Mouse (Mus musculus) liver, embryonic 11.5 days (tissue): ENCODE measurements around the gene Olfr1423. TPM values are rescaled to one million over a fixed set of nuclear protein-coding genes. Genes with fewer than 3 reads are reported as not detected.
"Not testable (repeated sequence)": the region's sequence is repeated elsewhere in the genome, so short reads cannot be mapped to it uniquely, and the experiment has no call there.

Experiments
- ATAC-seq: fragments of 200-750 bp; cut with Nextera tagmentation; replicated peaks from 2 replicates; pipeline ENCODE4 v1.8.0; 2017; ENCODE audit warnings: moderate number of reproducible peaks, mild to moderate bottlenecking, moderate TSS enrichment, moderate library complexity; ENCODE audit not compliant: low FRiP score
- DNase-seq: peaks from one replicate; pipeline ENCODE4 v3.0.0-alpha.2; 2017; ENCODE audit warnings: low spot score
- H3K27ac ChIP-seq: fragments of 300-500 bp; sonication (generic); 2 replicates; pipeline ENCODE4 v1.5.1; 2014; ENCODE audit warnings: mild to moderate bottlenecking, low read depth, low read length, control low read depth
- H3K27me3 ChIP-seq: fragments of 300-500 bp; sonication (generic); replicated peaks from 2 replicates; pipeline ENCODE4 v1.6.1; 2014; ENCODE audit warnings: low read length, mixed read lengths; ENCODE audit not compliant: control insufficient read depth, insufficient read depth
- H3K36me3 ChIP-seq: fragments of 300-500 bp; sonication (generic); 2 replicates; pipeline ENCODE4 v1.6.1; 2014; ENCODE audit warnings: mild to moderate bottlenecking, low read length, moderate library complexity, mixed read lengths; ENCODE audit not compliant: control insufficient read depth, insufficient read depth
- H3K4me1 ChIP-seq: fragments of 300-500 bp; sonication (generic); replicated peaks from 2 replicates; pipeline ENCODE4 v1.6.1; 2014; ENCODE audit warnings: low read length, mixed read lengths; ENCODE audit not compliant: control insufficient read depth, insufficient read depth
- H3K4me2 ChIP-seq: fragments of 300-500 bp; sonication (generic); 2 replicates; pipeline ENCODE4 v1.6.1; 2014; ENCODE audit warnings: mild to moderate bottlenecking, control low read depth, moderate library complexity
- H3K4me3 ChIP-seq: fragments of 300-500 bp; sonication (generic); 2 replicates; pipeline ENCODE4 v1.5.1; 2014; ENCODE audit warnings: low read depth, low read length, control low read depth
- H3K9ac ChIP-seq: fragments of 300-500 bp; sonication (generic); 2 replicates; pipeline ENCODE4 v1.6.1; 2014; ENCODE audit warnings: low read depth, low read length, control low read depth
- H3K9me3 ChIP-seq: fragments of 300-500 bp; sonication (generic); 2 replicates; pipeline ENCODE4 v1.6.1; 2016; ENCODE audit warnings: low read length, inconsistent platforms, mixed read lengths; ENCODE audit not compliant: control insufficient read depth
- WGBS: fragments of 180-500 bp; shearing (Covaris S2); extraction: QIAGEN DNeasy Blood & Tissue Kit; methylation state at CpG from one replicate; pipeline ENCODE4 v1.1.7; 2014; 5-methylcytosine and 5-hydroxymethylcytosine counted together
- polyA plus RNA-seq: library from polyadenylated mRNA; unstranded; fragments of >200 nt; fragmentation: Nextera tagmentation; extraction: Ambion mirVana; gene quantifications from 2 replicates; pipeline ENCODE4 v1.2.1, GENCODE M21; 2014

The Olfr1423 gene
- polyA plus RNA-seq, 1 experiment from 2014 or later: 0.03 TPM

DNA sequence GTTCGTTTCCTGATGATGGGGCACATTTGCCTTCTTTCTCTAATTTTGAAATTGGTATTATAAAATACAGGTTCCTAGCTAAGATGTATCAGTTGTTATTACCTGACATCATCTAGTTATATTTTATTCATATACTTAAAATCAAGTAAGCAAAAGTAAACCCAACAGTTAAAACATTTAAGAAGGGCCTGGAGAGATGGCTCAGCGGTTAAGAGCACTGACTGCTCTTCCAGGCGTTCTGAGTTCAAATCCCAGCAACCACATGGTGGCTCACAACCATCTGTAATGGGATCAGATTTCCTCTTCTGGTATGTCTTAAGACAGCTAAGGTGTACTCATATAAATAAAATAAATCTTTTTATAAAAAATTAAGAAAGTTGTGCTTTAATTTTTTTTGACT is 53.3 kb downstream of the Olfr1423 start:
- H3K9me3 ChIP-seq: no peaks in the 10 kb centered on the region
- no peak for DNase-seq
- 94% methylated on average over 3 of the region's 3 CpGs for WGBS
- H3K27me3 ChIP-seq: no peaks in the 10 kb centered on the region
- no peak overlapping the region for H3K4me3 ChIP-seq
- peaks cover 54% of the 10 kb centered on the region for H3K36me3 ChIP-seq
- H3K4me2 ChIP-seq: no peak overlapping the region
- H3K4me1 ChIP-seq: no peaks in the 10 kb centered on the region
- H3K9ac ChIP-seq: no peak overlapping the region
- H3K27ac ChIP-seq: no peak overlapping the region
- ATAC-seq: no peak

DNA sequence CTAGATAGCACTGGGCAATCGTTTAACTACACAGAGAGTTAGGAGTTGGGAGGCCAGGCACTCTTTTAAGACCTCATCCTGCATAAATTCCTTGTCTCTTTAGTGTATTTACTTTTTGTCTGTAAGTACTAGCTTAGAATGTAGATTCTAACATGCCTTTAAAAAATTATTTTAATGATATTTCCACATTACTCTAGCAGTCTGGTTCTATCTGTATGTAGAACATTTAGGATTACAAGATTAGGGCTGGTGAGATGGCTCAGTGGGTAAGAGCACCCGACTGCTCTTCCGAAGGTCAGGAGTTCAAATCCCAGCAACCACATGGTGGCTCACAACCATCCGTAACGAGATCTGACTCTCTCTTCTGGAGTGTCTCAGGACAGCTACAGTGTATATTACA is 56.5 kb downstream of the Olfr1423 start:
- not testable (repeated sequence) for DNase-seq, H3K27ac ChIP-seq, H3K9ac ChIP-seq, H3K4me1 ChIP-seq, ATAC-seq, H3K4me3 ChIP-seq, H3K27me3 ChIP-seq, H3K9me3 ChIP-seq, H3K4me2 ChIP-seq
- peaks cover 39% of the 10 kb centered on the region for H3K36me3 ChIP-seq
- WGBS: 85% methylated on average over 5 of the region's 5 CpGs

Other genes with a start within 250 kb of the Olfr1423 start
- gene Stx3, start 221.9 kb downstream of the Olfr1423 start, polyA plus RNA-seq: 5.0 and 7.0 TPM in 2 replicates
- gene Olfr1417, start 202.1 kb downstream of the Olfr1423 start, polyA plus RNA-seq: not detected in 2 replicates
- gene Olfr1418, start 180.3 kb downstream of the Olfr1423 start, polyA plus RNA-seq: not detected in 2 replicates
- gene Olfr1419, start 166.2 kb downstream of the Olfr1423 start, polyA plus RNA-seq: not detected in 2 replicates
- gene Olfr1420, start 154.8 kb downstream of the Olfr1423 start, polyA plus RNA-seq: 0.14 TPM in 1 of 2 replicates, not detected in the other
- 21.7 and 24.3 TPM in 2 replicates for gene Patl1, start 128.9 kb downstream of the Olfr1423 start, polyA plus RNA-seq
- 5.2 and 6.8 TPM in 2 replicates for gene Osbp, start 75.4 kb downstream of the Olfr1423 start, polyA plus RNA-seq
- gene Olfr1424, start 21.4 kb upstream of the Olfr1423 start, polyA plus RNA-seq: 0.17 TPM in 1 of 2 replicates, not detected in the other
- gene Olfr1425, start 36.4 kb upstream of the Olfr1423 start, polyA plus RNA-seq: not detected in 2 replicates
- gene Olfr1426, start 50.7 kb upstream of the Olfr1423 start, polyA plus RNA-seq: not detected in 2 replicates
- not detected in 2 replicates for gene Olfr1427, start 62.0 kb upstream of the Olfr1423 start, polyA plus RNA-seq
- not detected in 2 replicates for gene Olfr1428, start 74.6 kb upstream of the Olfr1423 start, polyA plus RNA-seq
- 0.05 TPM in 1 of 2 replicates, not detected in the other for gene Olfr76, start 81.9 kb upstream of the Olfr1423 start, polyA plus RNA-seq
- not detected in 2 replicates for gene Olfr1555-ps1, start 128.8 kb upstream of the Olfr1423 start, polyA plus RNA-seq
- gene Olfr1431, start 159.3 kb upstream of the Olfr1423 start, polyA plus RNA-seq: not detected in 2 replicates
- gene Olfr1432, start 191.3 kb upstream of the Olfr1423 start, polyA plus RNA-seq: not detected in 2 replicates
- not detected in 2 replicates for gene Olfr262, start 200.3 kb upstream of the Olfr1423 start, polyA plus RNA-seq
- gene Olfr235, start 219.7 kb upstream of the Olfr1423 start, polyA plus RNA-seq: not detected in 2 replicates
- gene Olfr1434, start 238.5 kb upstream of the Olfr1423 start, polyA plus RNA-seq: not detected in 2 replicates